ENCODE assay signal across 1 mouse cellular context in genomic region chr11:11711748-11712147, GRCm38 (mm10).
TF ChIP-seq lines count a peak whose summit lies in the region.

No protein-coding gene starts in this region.

TF ChIP-seq in MEL, 35 proteins besides CTCF, POLR2A, EP300 and RAD21 (continued from another document):
- TF ChIP-seq POLR2AphosphoS5 (IDR thresholded peaks at IDR 0.05; ENCODE audit: borderline replicate concordance, low read depth, low read length) (no peak), TCF12 (IDR thresholded peaks at IDR 0.05; ENCODE audit: low read depth, low read length) (peak; percentile 89), NRF1 (IDR thresholded peaks at IDR 0.05; ENCODE audit: insufficient read depth, low read depth, low read length, poor library complexity, severe bottlenecking) (peak; percentile 30; the same call in 1 of the 2 replicates), MYC (IDR thresholded peaks at IDR 0.05; ENCODE audit: low read depth, low read length) (no peak), MAZ (IDR thresholded peaks at IDR 0.05; ENCODE audit: low read depth, low read length) (no peak), CHD2 (IDR thresholded peaks at IDR 0.05; ENCODE audit: low read length) (no peak), NELFE (IDR thresholded peaks at IDR 0.05; ENCODE audit: low read depth, low read length) (no peak), GATA1 (IDR thresholded peaks at IDR 0.05; ENCODE audit: low read depth, low read length) (peak; percentile 98), ETS1 (IDR thresholded peaks at IDR 0.05; ENCODE audit: low read depth, low read length) (peak; percentile 96), ZC3H11A (IDR thresholded peaks at IDR 0.05; ENCODE audit: low read depth, low read length) (0 out of 2 replicates have a peak, but pooled peaks have one; percentile 26), ZKSCAN1 (IDR thresholded peaks at IDR 0.05; ENCODE audit: low read depth, low read length) (no peak), MEF2A (IDR thresholded peaks at IDR 0.05; ENCODE audit: extremely low read depth, insufficient replicate concordance, low read depth, low read length, poor library complexity, severe bottlenecking) (0 out of 2 replicates have a peak, but pooled peaks have one; percentile 50), MYB (IDR thresholded peaks at IDR 0.05; ENCODE audit: low read depth, low read length) (no peak), USF2 (IDR thresholded peaks at IDR 0.05; ENCODE audit: borderline replicate concordance in 1 of 2, insufficient read depth in 1 of 2, low read depth in 1 of 2, low read length in 2 of 2) (no peak), RCOR1 (IDR thresholded peaks at IDR 0.05; ENCODE audit: low read depth, low read length) (peak; percentile 83)
TF ChIP-seq in MEL: peak in this region for 14.
